Mouse (Mus musculus) CH12.LX (cell line): ENCODE measurements at regions not wholly inside any gene's neighbourhood (a gene's known extent, or its start where the extent isn't known, plus 50 kb on each side); places are given as distances from the start of the nearest gene placed in this dataset.

Experiments used
- DNase-seq: peaks from one replicate; pipeline ENCODE4 v3.0.0-alpha.2; 2013; ENCODE audit errors: extremely low read depth
- H3K27ac ChIP-seq: 2 replicates; pipeline ENCODE4 v1.5.1; 2012; ENCODE audit warnings: low read depth, mild to moderate bottlenecking, control low read depth, moderate library complexity; ENCODE audit not compliant: insufficient read depth
- H3K27me3 ChIP-seq: replicated peaks from 2 replicates; pipeline ENCODE3; 2012; ENCODE audit warnings: inconsistent platforms
- H3K36me3 ChIP-seq, 2 experiments: replicated peaks in 1 of 2; 2 replicates each; pipeline versions ENCODE3 to v1.6.1; 2012; ENCODE audit warnings: inconsistent platforms in 1 of 2, low read length in 1 of 2, mild to moderate bottlenecking in 1 of 2, mixed read lengths in 1 of 2, moderate library complexity in 1 of 2; ENCODE audit not compliant: control insufficient read depth in 1 of 2, insufficient read depth in 1 of 2
- H3K4me1 ChIP-seq, 2 experiments: 2 replicates each; pipeline ENCODE4 v1.6.1; 2012; ENCODE audit warnings: inconsistent platforms in 1 of 2, moderate library complexity in 1 of 2; ENCODE audit not compliant: insufficient read depth in 2 of 2, control insufficient read depth in 1 of 2
- H3K4me2 ChIP-seq: 2 replicates; pipeline ENCODE4 v1.6.1; 2012; ENCODE audit warnings: low read depth, mild to moderate bottlenecking, control low read depth; ENCODE audit not compliant: poor library complexity, insufficient read depth, severe bottlenecking
- H3K4me3 ChIP-seq, 3 experiments: fragments of 150-350 bp in 1 of 3; sonication (generic) in 1 of 3; replicated peaks in 1 of 3; 2 replicates each; pipeline versions ENCODE3 to v1.5.1; 2011 to 2012; ENCODE audit warnings: low read depth in 2 of 3, low read length in 2 of 3, mild to moderate bottlenecking in 2 of 3, moderate library complexity in 2 of 3, control low read depth in 1 of 3, improper control_type of control experiment in 1 of 3, inconsistent platforms in 1 of 3, mixed read lengths in 1 of 3; ENCODE audit not compliant: poor library complexity in 1 of 3
- H3K79me2 ChIP-seq: replicated peaks from 2 replicates; pipeline ENCODE4 v1.6.1; 2012; ENCODE audit warnings: mild to moderate bottlenecking, moderate library complexity; ENCODE audit not compliant: control insufficient read depth, poor library complexity, insufficient read depth, severe bottlenecking; ENCODE audit errors: extremely low read depth
- H3K9ac ChIP-seq: 2 replicates; pipeline ENCODE4 v1.6.1; 2012; ENCODE audit warnings: low read depth, mild to moderate bottlenecking, control low read depth, moderate library complexity; ENCODE audit not compliant: insufficient read depth
- H3K9me3 ChIP-seq: replicated peaks from 2 replicates; pipeline ENCODE3; 2012; ENCODE audit warnings: low read length, inconsistent platforms, mixed read lengths
- BHLHE40 ChIP-seq: IDR thresholded peaks from 2 replicates; pipeline ENCODE4 v1.6.1; 2011; ENCODE audit warnings: mild to moderate bottlenecking, low read depth, low read length, improper control_type of control experiment
- CHD1 ChIP-seq: IDR thresholded peaks from 2 replicates; pipeline ENCODE4 v1.6.1; 2012; ENCODE audit warnings: low read depth, low read length, improper control_type of control experiment, inconsistent platforms
- CHD2 ChIP-seq: IDR thresholded peaks from 2 replicates; pipeline ENCODE4 v1.6.1; 2011; ENCODE audit warnings: low read length, improper control_type of control experiment
- ETS1 ChIP-seq: conservative IDR thresholded peaks from 2 replicates; pipeline ENCODE4 v1.6.1; 2012; ENCODE audit warnings: low read depth, mild to moderate bottlenecking, inconsistent platforms, low read length, improper control_type of control experiment, moderate library complexity
- HCFC1 ChIP-seq: IDR thresholded peaks from 2 replicates; pipeline ENCODE4 v1.6.1; 2012; ENCODE audit warnings: low read depth, mild to moderate bottlenecking, inconsistent platforms, low read length, improper control_type of control experiment
- MAX ChIP-seq: IDR thresholded peaks from 2 replicates; pipeline ENCODE4 v1.6.1; 2011; ENCODE audit warnings: low read length, improper control_type of control experiment
- MEF2A ChIP-seq: IDR thresholded peaks from 2 replicates; pipeline ENCODE4 v1.6.1; 2014; ENCODE audit warnings: low read depth, mild to moderate bottlenecking, inconsistent platforms, low read length, improper control_type of control experiment, borderline replicate concordance
- MYC ChIP-seq: IDR thresholded peaks from 2 replicates; pipeline ENCODE4 v1.6.1; 2011; ENCODE audit warnings: low read depth, mild to moderate bottlenecking, improper control_type of control experiment, low read length
- NELFE ChIP-seq: IDR thresholded peaks from 2 replicates; pipeline ENCODE4 v1.6.1; 2011; ENCODE audit warnings: low read depth, low read length, improper control_type of control experiment
- POLR2A ChIP-seq: IDR thresholded peaks from 2 replicates; pipeline ENCODE4 v1.6.1; 2011; ENCODE audit warnings: low read depth, mild to moderate bottlenecking, improper control_type of control experiment, low read length
- RCOR1 ChIP-seq: conservative IDR thresholded peaks from 2 replicates; pipeline ENCODE4 v1.6.1; 2012; ENCODE audit warnings: low read depth, mild to moderate bottlenecking, inconsistent platforms, low read length, improper control_type of control experiment
- SIN3A ChIP-seq: IDR thresholded peaks from 2 replicates; pipeline ENCODE4 v1.6.1; 2012; ENCODE audit warnings: low read length, improper control_type of control experiment, inconsistent platforms
- UBTF ChIP-seq: IDR thresholded peaks from 2 replicates; pipeline ENCODE4 v1.6.1; 2012; ENCODE audit warnings: low read depth, mild to moderate bottlenecking, inconsistent platforms, low read length, improper control_type of control experiment, moderate library complexity
- ZMIZ1 ChIP-seq: IDR thresholded peaks from 2 replicates; pipeline ENCODE4 v1.6.1; 2012; ENCODE audit warnings: low read depth, mild to moderate bottlenecking, inconsistent platforms, low read length, improper control_type of control experiment
- dilution Hi-C: fragments of 300-500 bp; cut with MboI; formaldehyde crosslinking; loops from 2 replicates; pipeline ENCODE4 v1.14.3; 2020; ENCODE audit warnings: low sequenced_read_pairs; ENCODE audit not compliant: extremely low pct_unique_long_range_greater_than_20kb, extremely low pct_ligation_motif_present
- in situ Hi-C: fragments of 300-500 bp; cut with MboI; formaldehyde crosslinking; loops from 3 replicates; pipeline ENCODE4 v1.14.3; 2019; ENCODE audit warnings: low sequenced_read_pairs, low pct_ligation_motif_present, low pct_unique_long_range_greater_than_20kb, mixed read lengths

DNA sequence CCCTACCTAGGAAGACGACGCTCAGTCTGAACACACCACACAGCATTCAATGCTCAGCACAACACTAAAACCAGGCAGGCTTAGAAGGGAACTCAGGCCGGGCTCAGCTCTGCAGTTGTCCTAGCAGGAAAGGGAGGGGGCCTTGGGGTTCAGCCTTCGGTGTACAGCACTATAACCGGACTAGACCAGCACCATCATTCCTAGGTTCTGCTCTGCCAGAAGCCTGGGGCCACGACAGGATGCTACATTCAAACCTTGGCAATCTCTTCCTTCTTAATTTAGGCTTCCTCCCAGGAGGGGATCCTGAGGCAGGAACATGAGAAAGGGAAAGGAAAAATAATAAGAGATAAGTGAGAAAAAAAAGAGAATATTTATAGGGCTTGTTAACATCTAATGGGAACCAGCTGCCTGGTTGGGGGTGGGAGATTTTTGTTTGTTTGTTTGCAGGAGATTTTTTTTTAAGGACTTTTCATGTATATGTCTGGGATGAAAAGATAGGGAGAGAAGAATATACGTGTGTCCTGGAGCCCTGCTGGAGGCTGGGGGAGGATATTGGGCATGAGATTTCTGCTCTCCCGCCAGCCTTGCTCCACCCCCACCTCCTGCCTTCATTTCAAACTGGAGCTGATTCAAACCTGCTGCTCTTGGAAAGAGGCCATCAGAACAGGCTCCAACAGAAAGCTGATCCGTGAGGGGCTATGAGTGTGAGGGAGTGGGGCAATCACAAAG is 73.8 kb upstream of the Boc start:
- H3K4me1 ChIP-seq, result no peaks in the 10 kb centered on the region
- H3K4me2 ChIP-seq, result no peak overlapping the region
- dilution Hi-C loops, result no loop called here
- in situ Hi-C loops, result loop anchor here (10.0 kb wide), 1 partner anchor 148 kb away; no protein-coding TSS in a partner anchor
- TF ChIP-seq ETS1, result no peak
- no peak for TF ChIP-seq MYC
- no peak for TF ChIP-seq RCOR1
- TF ChIP-seq CHD1, result no peak
- no peaks in the 10 kb centered on the region for H3K36me3 ChIP-seq
- H3K4me3 ChIP-seq, result no peak overlapping the region
- H3K9ac ChIP-seq, result no peak overlapping the region
- H3K79me2 ChIP-seq, result no peaks in the 10 kb centered on the region
- H3K9me3 ChIP-seq, result no peaks in the 10 kb centered on the region
- H3K27me3 ChIP-seq, result no peaks in the 10 kb centered on the region
- no peak for DNase-seq
- no peak overlapping the region for H3K27ac ChIP-seq

DNA sequence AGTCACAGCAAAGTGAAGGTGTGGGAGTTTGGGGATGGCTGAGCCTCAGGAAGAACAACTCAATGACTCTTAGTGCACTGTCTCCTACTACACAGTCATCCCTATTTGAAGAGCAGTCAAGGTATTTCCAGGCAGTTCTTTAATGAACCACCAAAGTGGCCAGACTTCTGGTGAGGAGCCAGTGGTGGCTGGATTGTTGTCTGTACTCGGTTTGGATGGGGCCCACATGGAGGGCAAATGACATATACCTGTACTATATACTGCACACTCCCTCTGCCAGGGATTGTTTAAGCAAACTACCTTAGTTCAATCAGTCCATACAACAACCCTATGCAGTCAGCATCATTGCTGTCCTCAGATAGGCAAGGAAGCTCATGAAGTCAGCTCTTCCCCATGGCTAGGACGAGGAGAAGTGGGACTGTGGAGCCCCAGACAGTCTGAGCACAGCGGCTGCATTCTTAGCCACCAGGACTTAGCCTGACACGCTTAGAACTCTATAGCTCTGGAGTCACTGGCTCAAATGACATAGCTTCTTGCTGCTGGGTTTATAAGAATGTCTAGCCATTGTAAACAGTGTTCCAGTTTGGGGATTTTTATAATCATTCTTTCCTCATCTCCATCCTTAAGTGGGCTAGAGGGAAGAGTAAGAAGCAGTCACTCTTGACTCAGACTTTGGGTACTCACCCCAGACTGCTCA is 72.8 kb upstream of the Boc start:
- in situ Hi-C loops (loop anchor here (10.0 kb wide), 1 partner anchor 147 kb away; no protein-coding TSS in a partner anchor), dilution Hi-C loops (no loop called here)
- Histone ChIP-seq H3K9ac (no peak overlapping the region), H3K4me2 (no peak overlapping the region), H3K27ac (no peak overlapping the region), H3K27me3 (no peaks in the 10 kb centered on the region), H3K9me3 (no peaks in the 10 kb centered on the region), H3K4me1 (no peaks in the 10 kb centered on the region), H3K4me3 (no peak overlapping the region)
- TF ChIP-seq CHD2 (no peak), NELFE (no peak), RCOR1 (no peak), ZMIZ1 (no peak), CHD1 (no peak), SIN3A (no peak), HCFC1 (no peak), BHLHE40 (no peak), UBTF (no peak), MYC (no peak), MEF2A (no peak), POLR2A (no peak), MAX (no peak)
- TF ChIP-seq, all 38 proteins: peak for 0
- Histone ChIP-seq H3K36me3 (no peaks in the 10 kb centered on the region), H3K79me2 (no peaks in the 10 kb centered on the region)
- DNase-seq, result no peak
